Mouse (Mus musculus) E14TG2a.4 (cell line): ENCODE measurements at regions not wholly inside any gene's neighbourhood (a gene's known extent, or its start where the extent isn't known, plus 50 kb on each side); places are given as distances from the start of the nearest gene placed in this dataset.

Experiments used
- CTCF ChIP-seq: conservative IDR thresholded peaks from 2 replicates; pipeline ENCODE4 v1.5.1; 2014; ENCODE audit warnings: low read length
- POU5F1 ChIP-seq: IDR thresholded peaks from 2 replicates; pipeline ENCODE4 v1.6.1; 2014; ENCODE audit warnings: low read length, borderline replicate concordance

DNA sequence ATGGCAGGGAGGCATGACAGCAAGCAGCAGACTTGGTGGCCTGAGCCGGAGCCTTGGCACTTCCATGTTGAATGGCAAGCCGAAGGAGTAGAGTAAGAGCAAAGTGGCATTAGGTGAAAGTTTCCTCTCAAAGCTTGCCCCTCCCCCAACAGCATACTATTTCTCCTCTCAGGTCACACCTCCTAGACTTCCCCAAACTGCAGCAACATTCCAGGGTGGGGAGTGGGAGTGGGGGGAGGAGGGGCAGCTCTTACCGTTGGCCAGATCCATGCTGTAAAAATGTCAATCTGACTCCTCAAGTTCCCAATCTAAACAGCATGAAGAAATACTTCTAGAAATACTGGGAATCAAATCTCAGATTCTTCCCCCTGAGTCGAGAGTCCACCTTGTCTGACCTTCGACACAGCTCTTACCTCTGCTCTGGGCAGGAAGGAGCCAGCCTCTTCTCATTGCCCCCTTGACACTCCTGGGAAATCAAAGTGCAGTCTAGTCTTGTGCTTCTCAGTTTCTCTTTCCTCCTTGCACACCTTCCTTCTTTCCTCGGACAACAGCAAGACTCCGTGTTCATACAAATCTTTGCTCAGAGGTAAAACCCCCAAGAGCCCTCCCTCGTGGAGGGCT, 794.9 kb upstream of the BB014433 start:
- TF ChIP-seq CTCF (no peak), POU5F1 (no peak)
